Mouse (Mus musculus) fat pad, adult 2 months (tissue): ENCODE measurements at regions not wholly inside any gene's neighbourhood (a gene's known extent, or its start where the extent isn't known, plus 50 kb on each side); places are given as distances from the start of the nearest gene placed in this dataset.

Source experiments
- DNase-seq: peaks from one replicate; pipeline ENCODE4 v3.0.0-alpha.2; 2011; ENCODE audit warnings: low read depth, low spot score; ENCODE audit errors: extremely low read depth

- no peak for DNase-seq
Observed at GRCm38 (mm10) chr2:178801464-178801863, 371.1 kb downstream of the Cdh26 start.

GRCm38 (mm10) chr2:178805283-178805682 lies 375.0 kb downstream of the Cdh26 start:
- no peak for DNase-seq

DNA sequence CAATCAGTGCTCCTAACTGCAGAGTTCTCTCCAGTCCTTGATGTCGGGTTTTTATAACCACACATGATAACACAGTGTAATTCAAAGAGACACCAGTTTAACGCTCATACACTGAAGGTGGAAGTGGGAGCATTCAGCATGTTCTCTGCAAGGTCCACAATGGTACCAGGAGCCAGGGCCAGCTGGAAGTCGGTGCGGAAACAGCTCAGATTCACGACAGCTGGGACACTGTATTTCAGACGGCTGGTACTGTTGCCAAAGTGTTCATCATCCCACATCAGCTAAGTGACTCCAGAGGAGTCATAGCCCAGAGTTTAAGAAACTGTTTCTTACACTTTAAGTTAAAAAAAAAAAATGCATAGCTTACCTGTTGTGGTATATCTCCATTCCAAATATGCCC lies 391.2 kb downstream of the Cdh26 start:
- no peak for DNase-seq

- no peak for DNase-seq
Observed at GRCm38 (mm10) chr2:178830313-178830712, 400.0 kb downstream of the Cdh26 start.

- no peak for DNase-seq
Observed at GRCm38 (mm10) chr2:178834986-178835385, 404.7 kb downstream of the Cdh26 start.

DNA sequence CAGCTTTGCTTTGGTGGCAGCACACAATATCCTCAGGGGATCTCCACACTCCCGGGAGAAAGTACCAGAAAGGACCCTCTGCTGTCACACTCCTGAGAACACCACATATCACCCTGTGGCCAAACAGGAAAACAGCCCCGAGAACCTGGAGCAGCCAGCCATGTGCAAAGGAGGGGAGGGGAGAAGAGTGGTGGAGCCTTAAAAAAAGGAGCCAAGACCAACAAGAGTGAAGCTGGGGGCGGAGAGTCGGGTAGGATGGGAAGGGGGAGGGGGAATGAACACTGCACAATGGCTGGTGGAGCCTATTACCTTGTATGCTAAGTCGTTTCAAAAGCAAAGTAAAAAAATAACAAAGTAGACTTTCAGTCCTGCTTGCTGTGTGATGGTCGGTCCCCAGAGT lies 408.2 kb downstream of the Cdh26 start:
- no peak for DNase-seq

- DNase-seq, result no peak
Observed at GRCm38 (mm10) chr2:178840975-178841374, 410.6 kb downstream of the Cdh26 start.

GRCm38 (mm10) chr2:178842595-178842994 lies 412.3 kb downstream of the Cdh26 start:
- DNase-seq, result no peak

- no peak for DNase-seq
Observed at GRCm38 (mm10) chr2:178843458-178843857, 413.1 kb downstream of the Cdh26 start.

DNA sequence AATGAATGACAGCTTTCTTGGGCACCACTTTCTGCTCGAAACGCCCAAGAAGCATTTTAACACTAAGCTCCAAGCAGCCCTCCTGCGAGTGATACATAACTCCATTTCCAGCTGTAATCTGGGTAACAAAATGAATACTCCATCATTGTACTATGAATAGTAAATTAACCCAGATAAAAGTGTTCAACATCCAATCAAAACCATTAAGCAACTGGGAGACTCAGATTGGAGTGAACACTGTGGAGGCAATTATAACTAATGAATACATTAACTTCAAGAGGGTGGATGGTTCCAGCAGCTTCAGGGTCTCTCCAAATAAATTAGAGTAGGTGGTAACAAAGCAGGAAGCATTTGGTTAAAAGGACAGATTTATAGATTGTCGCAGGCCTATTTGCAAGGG lies 414.2 kb downstream of the Cdh26 start:
- no peak for DNase-seq

DNA sequence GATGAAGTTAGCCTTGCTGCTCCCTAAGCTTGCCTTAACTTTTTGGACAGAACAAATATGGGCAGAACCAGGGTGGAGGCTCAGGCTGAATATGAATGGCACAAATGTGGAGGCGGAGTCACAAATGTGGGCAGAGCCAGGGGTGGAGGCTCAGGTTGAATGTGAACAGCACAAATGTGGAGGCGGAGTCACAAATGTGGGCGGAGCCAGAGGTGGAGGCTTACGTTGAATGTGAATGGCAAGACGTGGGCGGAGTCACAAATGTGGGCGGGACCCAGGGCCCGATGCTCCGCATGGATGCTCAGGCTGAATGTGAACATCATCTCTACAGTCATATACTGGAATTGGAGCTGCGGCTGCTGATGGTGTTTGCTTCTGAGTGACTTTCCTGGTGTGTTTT lies 420.0 kb downstream of the Cdh26 start:
- DNase-seq, result no peak

- no peak for DNase-seq
Observed at GRCm38 (mm10) chr2:178850769-178851168, 420.4 kb downstream of the Cdh26 start.

DNA sequence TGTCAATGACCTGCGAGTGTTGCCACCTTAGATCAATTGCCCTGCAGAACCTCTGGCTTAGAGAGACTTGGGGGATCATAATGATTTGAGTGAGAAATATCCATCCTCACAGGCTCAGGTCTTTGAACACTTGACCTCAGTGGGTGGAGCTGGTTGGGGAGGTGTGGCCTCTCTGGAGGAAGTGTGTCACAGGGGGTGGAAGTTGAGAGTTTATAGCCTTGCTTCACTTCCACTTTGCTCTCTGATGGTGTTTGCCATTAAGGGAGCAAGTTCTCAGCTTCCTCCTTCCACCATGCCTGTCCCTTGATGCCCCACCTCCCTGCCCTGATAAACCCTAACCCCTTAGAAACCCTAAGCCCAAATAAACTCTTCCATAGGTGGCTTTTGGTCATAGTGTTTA lies 423.7 kb downstream of the Cdh26 start:
- DNase-seq, result no peak

DNA sequence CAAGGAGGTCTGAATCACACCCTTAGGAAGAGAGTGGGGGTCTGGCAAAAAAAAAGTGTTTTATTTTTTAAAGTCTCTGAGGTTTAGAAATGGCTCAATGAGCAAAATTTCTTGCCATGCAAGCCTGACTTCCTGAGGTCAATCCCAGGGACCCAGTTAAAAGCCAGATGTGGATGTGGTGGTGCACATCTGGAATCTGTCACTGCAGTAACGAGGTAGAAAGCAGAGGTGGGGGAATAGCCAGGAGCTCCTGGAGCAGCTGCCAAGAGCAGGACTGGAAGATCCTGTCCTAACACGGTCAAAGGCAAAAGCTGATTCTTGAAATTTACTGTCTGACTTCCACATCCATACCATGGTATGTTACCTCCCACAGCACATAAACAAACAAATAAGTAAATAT lies 424.4 kb downstream of the Cdh26 start:
- no peak for DNase-seq

- DNase-seq, result no peak
Observed at GRCm38 (mm10) chr2:178862620-178863019, 432.3 kb downstream of the Cdh26 start.

- no peak for DNase-seq
Observed at GRCm38 (mm10) chr2:178867086-178867485, 436.8 kb downstream of the Cdh26 start.

- no peak for DNase-seq
Observed at GRCm38 (mm10) chr2:178869160-178869559, 438.8 kb downstream of the Cdh26 start.

DNA sequence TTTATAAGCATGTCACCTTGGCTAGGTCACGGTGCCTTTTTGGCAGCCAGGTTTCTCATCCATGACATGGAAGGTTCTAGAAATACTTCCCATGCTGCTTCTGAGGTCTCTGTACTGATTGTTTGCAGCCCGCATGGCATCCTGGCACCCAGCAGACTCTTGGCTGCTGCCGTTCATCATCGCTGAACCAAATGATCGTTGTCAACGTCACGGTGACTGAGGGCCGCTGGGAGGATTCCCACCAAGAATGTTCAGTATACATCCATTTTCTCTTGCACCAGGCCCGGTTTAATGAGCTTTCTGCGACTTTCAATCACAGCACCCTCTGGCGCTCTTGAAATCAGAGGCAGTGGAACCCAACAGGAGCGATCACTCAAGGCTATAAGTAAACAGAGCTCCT lies 448.1 kb downstream of the Cdh26 start:
- no peak for DNase-seq

- DNase-seq, result no peak
Observed at GRCm38 (mm10) chr2:178885686-178886085, 455.4 kb downstream of the Cdh26 start.

GRCm38 (mm10) chr2:178888704-178889103 lies 458.4 kb downstream of the Cdh26 start:
- DNase-seq, result no peak

DNA sequence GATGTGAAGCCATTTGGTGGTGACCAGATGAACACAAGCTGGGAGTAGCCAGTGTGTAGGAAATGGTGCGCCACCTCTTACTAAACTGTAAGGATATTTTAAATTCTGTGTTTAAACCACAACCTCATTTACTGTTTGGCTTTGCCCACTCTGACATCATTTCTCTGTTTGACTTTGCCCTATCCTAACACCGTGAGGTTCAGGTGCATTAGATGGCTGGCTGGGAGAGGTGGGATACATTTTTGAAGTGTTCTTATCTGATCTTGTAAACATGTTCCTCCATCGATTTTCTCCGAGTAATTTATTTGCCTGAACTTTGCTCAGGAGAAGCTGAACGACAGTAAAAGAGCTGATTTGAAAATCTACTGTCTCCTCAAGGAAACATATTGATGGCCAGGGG lies 472.1 kb downstream of the Cdh26 start:
- no peak for DNase-seq

- no peak for DNase-seq
Observed at GRCm38 (mm10) chr2:178909325-178909724, 479.0 kb downstream of the Cdh26 start.

GRCm38 (mm10) chr2:178911646-178912045 lies 481.3 kb downstream of the Cdh26 start:
- DNase-seq, result no peak
